Mouse (Mus musculus) midbrain, embryonic 11.5 days (tissue): Measurements from ENCODE around the gene Znrd1as. TPM values are rescaled to one million over a fixed set of nuclear protein-coding genes. Genes with fewer than 3 reads are reported as not detected.

Experiments used
- ATAC-seq: fragments of 200-750 bp; cut with Nextera tagmentation; 2 replicates; pipeline ENCODE4 v1.8.0; 2017; ENCODE audit warnings: moderate TSS enrichment, moderate library complexity; ENCODE audit not compliant: low FRiP score
- DNase-seq: peaks from one replicate; pipeline ENCODE4 v3.0.0; 2015; ENCODE audit warnings: low spot score; ENCODE audit errors: missing footprints
- H3K27ac ChIP-seq: fragments of 300-500 bp; sonication (generic); 2 replicates; pipeline ENCODE4 v1.5.1; 2014; ENCODE audit warnings: low read depth, low read length
- H3K27me3 ChIP-seq: fragments of 300-500 bp; sonication (generic); 2 replicates; pipeline ENCODE4 v1.6.1; 2014; ENCODE audit warnings: mild to moderate bottlenecking, low read length, moderate library complexity, mixed read lengths; ENCODE audit not compliant: control insufficient read depth, insufficient read depth
- H3K36me3 ChIP-seq: fragments of 300-500 bp; sonication (generic); 2 replicates; pipeline ENCODE4 v1.6.1; 2014; ENCODE audit warnings: mild to moderate bottlenecking, low read length, moderate library complexity, mixed read lengths; ENCODE audit not compliant: control insufficient read depth, insufficient read depth
- H3K4me1 ChIP-seq: fragments of 300-500 bp; sonication (generic); 2 replicates; pipeline ENCODE4 v1.6.1; 2014; ENCODE audit warnings: low read length; ENCODE audit not compliant: control insufficient read depth, insufficient read depth
- H3K4me2 ChIP-seq: fragments of 300-500 bp; sonication (generic); 2 replicates; pipeline ENCODE4 v1.6.1; 2014; ENCODE audit warnings: mild to moderate bottlenecking, moderate library complexity
- H3K4me3 ChIP-seq: fragments of 300-500 bp; sonication (generic); 2 replicates; pipeline ENCODE4 v1.5.1; 2014; ENCODE audit warnings: low read depth, low read length
- H3K9ac ChIP-seq: fragments of 300-500 bp; sonication (generic); 2 replicates; pipeline ENCODE4 v1.6.1; 2014; ENCODE audit warnings: low read length
- H3K9me3 ChIP-seq: fragments of 300-500 bp; sonication (generic); 2 replicates; pipeline ENCODE4 v1.6.1; 2016; ENCODE audit warnings: low read length; ENCODE audit not compliant: control insufficient read depth
- WGBS: fragments of 180-500 bp; shearing (Covaris S2); extraction: QIAGEN DNeasy Blood & Tissue Kit; methylation state at CpG from one replicate; pipeline ENCODE4 v1.1.7; 2014; 5-methylcytosine and 5-hydroxymethylcytosine counted together
- polyA plus RNA-seq: library from polyadenylated mRNA; unstranded; fragments of >200 nt; fragmentation: Nextera tagmentation; extraction: Ambion mirVana; gene quantifications from 2 replicates; pipeline ENCODE4 v1.2.1, GENCODE M21; 2014

The Znrd1as gene
- polyA plus RNA-seq, 1 experiment from 2014 or later = 9.4 TPM

GRCm38 (mm10) chr17:36947051-36947819 lies 11.2 kb upstream of the Znrd1as start:
- 2% methylated on average over 62 of the region's 62 CpGs for WGBS

GRCm38 (mm10) chr17:36948286-36948685 lies 10.1 kb upstream of the Znrd1as start:
- Histone ChIP-seq H3K9ac (no peak overlapping the region), H3K36me3 (peaks cover 7% of the 10 kb centered on the region; the same call in 1 of the 2 replicates), H3K27me3 (peaks cover 28% of the 10 kb centered on the region), H3K4me3 (no peak overlapping the region), H3K27ac (no peak overlapping the region), H3K9me3 (no peaks in the 10 kb centered on the region), H3K4me1 (peaks cover 14% of the 10 kb centered on the region), H3K4me2 (no peak overlapping the region)
- DNase-seq = peak; percentile 65
- no peak for ATAC-seq
- WGBS = 96% methylated on average over 1 of the region's 1 CpGs

More at GRCm38 (mm10) chr17:36947051-36947819, 11.2 kb upstream of the Znrd1as start:
- Histone ChIP-seq H3K4me2 (peak overlapping the region; percentile 91), H3K27me3 (peaks cover 38% of the 10 kb centered on the region), H3K9me3 (no peaks in the 10 kb centered on the region), H3K36me3 (peaks cover 7% of the 10 kb centered on the region; the same call in 1 of the 2 replicates), H3K27ac (peak overlapping the region; percentile 30; the same call in 1 of the 2 replicates), H3K4me3 (peak overlapping the region; percentile 49), H3K4me1 (peaks cover 22% of the 10 kb centered on the region), H3K9ac (peak overlapping the region; percentile 80)
- peak; percentile 59 for ATAC-seq
- DNase-seq = peak; percentile 97

GRCm38 (mm10) chr17:36949265-36949664 lies 9.1 kb upstream of the Znrd1as start:
- H3K27me3 ChIP-seq = peaks cover 18% of the 10 kb centered on the region
- ATAC-seq (no peak), DNase-seq (peak; percentile 12)
- H3K9ac ChIP-seq = no peak overlapping the region
- H3K4me2 ChIP-seq = no peak overlapping the region
- no peak overlapping the region for H3K4me3 ChIP-seq
- H3K27ac ChIP-seq = no peak overlapping the region
- H3K4me1 ChIP-seq = peaks cover 14% of the 10 kb centered on the region
- 89% methylated on average over 8 of the region's 8 CpGs for WGBS
- peaks cover 7% of the 10 kb centered on the region; the same call in 1 of the 2 replicates for H3K36me3 ChIP-seq
- no peaks in the 10 kb centered on the region for H3K9me3 ChIP-seq

- ATAC-seq (peak; percentile 96), DNase-seq (peak; percentile 99)
- Histone ChIP-seq H3K9ac (peak within 1 kb of the TSS; percentile 74), H3K27me3 (peaks cover 4% of the 10 kb centered on the region; the same call in 1 of the 2 replicates), H3K4me3 (peak within 1 kb of the TSS; percentile 60), H3K27ac (peak within 1 kb of the TSS; percentile 77), H3K4me2 (peak within 1 kb of the TSS; percentile 56), H3K4me1 (peaks cover 14% of the 10 kb centered on the region), H3K9me3 (no peaks in the 10 kb centered on the region), H3K36me3 (peaks cover 7% of the 10 kb centered on the region; the same call in 1 of the 2 replicates)
- WGBS = 2% methylated on average over 36 of the region's 36 CpGs
Observed at GRCm38 (mm10) chr17:36950981-36951947, 7.1 kb upstream of the Znrd1as start, which contains the start of gene Ppp1r11. Gene Ppp1r11, minus strand, starts transcription at chr17:36951741.

- ATAC-seq = no peak
Observed at GRCm38 (mm10) chr17:36952631-36953030, 5.8 kb upstream of the Znrd1as start.

GRCm38 (mm10) chr17:36953062-36953461 lies 5.3 kb upstream of the Znrd1as start:
- 86% methylated on average over 1 of the region's 1 CpGs for WGBS

More at GRCm38 (mm10) chr17:36952631-36953030, 5.8 kb upstream of the Znrd1as start:
- peak; percentile 72 for DNase-seq
- Histone ChIP-seq H3K36me3 (peaks cover 7% of the 10 kb centered on the region; the same call in 1 of the 2 replicates), H3K9me3 (no peaks in the 10 kb centered on the region), H3K9ac (no peak overlapping the region), H3K4me2 (no peak overlapping the region), H3K4me1 (peaks cover 13% of the 10 kb centered on the region), H3K27ac (no peak overlapping the region), H3K27me3 (no peaks in the 10 kb centered on the region), H3K4me3 (no peak overlapping the region)
- 89% methylated on average over 2 of the region's 2 CpGs for WGBS

GRCm38 (mm10) chr17:36958884-36959283 lies 492 bp downstream of the Znrd1as start:
- H3K9ac ChIP-seq = peak overlapping the region; percentile 84
- peak overlapping the region; percentile 75 for H3K4me2 ChIP-seq
- no peaks in the 10 kb centered on the region for H3K9me3 ChIP-seq
- no peaks in the 10 kb centered on the region for H3K27me3 ChIP-seq
- 13% methylated on average over 12 of the region's 12 CpGs for WGBS
- H3K36me3 ChIP-seq = no peaks in the 10 kb centered on the region
- H3K27ac ChIP-seq = no peak overlapping the region
- peaks cover 10% of the 10 kb centered on the region for H3K4me1 ChIP-seq
- ATAC-seq (no peak), DNase-seq (no peak)
- H3K4me3 ChIP-seq = peak overlapping the region; percentile 69

More at GRCm38 (mm10) chr17:36953062-36953461, 5.3 kb upstream of the Znrd1as start:
- DNase-seq (no peak), ATAC-seq (no peak)
- H3K4me3 ChIP-seq = no peak overlapping the region
- peaks cover 14% of the 10 kb centered on the region for H3K4me1 ChIP-seq
- no peaks in the 10 kb centered on the region for H3K9me3 ChIP-seq
- no peak overlapping the region for H3K4me2 ChIP-seq
- H3K27me3 ChIP-seq = no peaks in the 10 kb centered on the region
- peaks cover 7% of the 10 kb centered on the region; the same call in 1 of the 2 replicates for H3K36me3 ChIP-seq
- H3K27ac ChIP-seq = no peak overlapping the region
- H3K9ac ChIP-seq = no peak overlapping the region

- no peaks in the 10 kb centered on the region for H3K36me3 ChIP-seq
- no peaks in the 10 kb centered on the region for H3K9me3 ChIP-seq
- 79% methylated on average over 1 of the region's 1 CpGs for WGBS
- no peak overlapping the region for H3K27ac ChIP-seq
- no peaks in the 10 kb centered on the region for H3K27me3 ChIP-seq
- no peak overlapping the region for H3K4me2 ChIP-seq
- no peak overlapping the region for H3K4me3 ChIP-seq
- peaks cover 10% of the 10 kb centered on the region for H3K4me1 ChIP-seq
- no peak overlapping the region for H3K9ac ChIP-seq
- ATAC-seq = no peak
- DNase-seq = peak; percentile 72
Observed at GRCm38 (mm10) chr17:36961125-36961524, 2.7 kb downstream of the Znrd1as start.
